Mouse (Mus musculus) kidney, adult 18-20 months (tissue): ENCODE measurements at regions not wholly inside any gene's neighbourhood (a gene's known extent, or its start where the extent isn't known, plus 50 kb on each side); places are given as distances from the start of the nearest gene placed in this dataset.
"Not testable (repeated sequence)": the region's sequence is repeated elsewhere in the genome, so short reads cannot be mapped to it uniquely, and the experiment has no call there.

Experiments
- DNase-seq: peaks from one replicate; pipeline ENCODE4 v3.0.0; 2021

DNA sequence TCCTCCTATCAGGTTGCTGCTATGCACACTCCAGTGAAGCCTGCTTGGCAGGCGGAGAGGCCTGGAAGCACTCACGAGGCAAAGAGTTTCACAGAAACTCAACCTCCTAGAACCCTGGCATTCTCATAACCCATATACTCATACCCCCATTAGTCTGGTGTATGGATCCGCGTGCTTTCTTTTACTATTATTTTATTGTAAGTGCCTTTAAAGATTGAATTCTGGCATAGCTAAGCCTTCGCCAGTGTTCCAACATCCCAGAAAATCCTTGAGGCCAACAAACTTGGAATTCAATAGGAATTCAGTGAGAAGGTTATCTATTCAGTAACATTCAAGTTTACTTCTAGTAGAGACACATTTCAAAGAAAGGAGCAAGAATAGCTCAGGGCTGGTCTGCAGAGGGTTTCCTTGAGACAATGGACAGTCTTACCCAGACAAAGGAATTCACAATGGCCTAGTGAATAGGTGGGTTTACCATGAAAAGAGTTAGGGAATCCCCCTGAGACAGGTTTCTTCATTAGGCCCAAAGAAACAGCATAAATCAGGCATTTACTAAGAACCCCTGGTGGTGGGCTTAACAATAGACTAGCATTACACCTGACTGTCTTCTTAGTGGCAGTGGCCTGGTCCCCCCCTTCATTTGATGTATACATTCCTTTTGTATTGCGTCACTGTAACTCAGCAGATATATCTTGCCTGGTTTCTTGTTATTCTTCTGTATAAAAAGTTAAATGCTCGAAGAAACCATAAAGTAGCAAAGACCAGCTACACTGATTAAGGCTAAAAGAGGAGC lies 80.8 kb upstream of the Gm15446 start:
- DNase-seq = not testable (repeated sequence)

DNA sequence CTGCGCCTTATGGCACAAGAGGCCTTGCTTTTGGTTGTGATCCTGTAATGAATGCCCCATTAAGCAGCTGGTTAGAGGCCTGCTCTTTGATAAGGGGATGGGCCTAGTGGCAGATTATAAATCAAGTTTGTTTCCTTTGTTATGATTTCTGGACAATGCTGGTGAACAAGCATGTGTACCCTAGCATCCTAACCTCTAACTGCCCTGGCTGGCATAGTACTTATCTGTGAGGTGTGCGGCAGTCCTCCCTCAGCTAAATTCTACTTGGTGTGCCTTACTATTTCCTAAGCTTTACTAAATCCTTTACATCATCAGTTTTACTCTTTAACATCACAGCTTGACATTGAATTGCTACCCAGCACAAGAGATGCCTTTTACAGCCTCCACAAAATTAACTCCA lies 79.0 kb upstream of the Gm15446 start:
- not testable (repeated sequence) for DNase-seq

DNA sequence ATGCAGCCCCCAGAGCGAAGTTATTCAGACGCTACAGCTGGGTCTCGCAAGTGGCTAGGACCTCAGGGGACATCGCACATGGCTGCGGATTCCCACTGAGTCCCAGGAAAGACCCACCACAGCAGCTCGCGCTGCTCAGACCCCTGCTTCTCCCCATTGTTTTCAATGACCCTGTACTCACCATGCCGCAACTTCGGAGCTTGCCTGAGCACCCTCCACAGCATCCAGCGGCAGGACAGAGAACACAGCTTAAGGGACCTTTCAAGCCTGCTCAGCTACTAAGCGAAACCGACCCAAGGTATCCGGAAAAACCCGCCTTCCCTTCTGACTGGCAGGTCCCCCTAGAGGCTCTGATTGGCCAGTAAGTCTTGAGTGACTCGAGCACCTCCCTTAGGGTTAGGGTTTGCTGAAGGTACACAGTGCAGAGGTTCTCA lies 78.4 kb upstream of the Gm15446 start:
- peak; percentile 19 for DNase-seq

DNA sequence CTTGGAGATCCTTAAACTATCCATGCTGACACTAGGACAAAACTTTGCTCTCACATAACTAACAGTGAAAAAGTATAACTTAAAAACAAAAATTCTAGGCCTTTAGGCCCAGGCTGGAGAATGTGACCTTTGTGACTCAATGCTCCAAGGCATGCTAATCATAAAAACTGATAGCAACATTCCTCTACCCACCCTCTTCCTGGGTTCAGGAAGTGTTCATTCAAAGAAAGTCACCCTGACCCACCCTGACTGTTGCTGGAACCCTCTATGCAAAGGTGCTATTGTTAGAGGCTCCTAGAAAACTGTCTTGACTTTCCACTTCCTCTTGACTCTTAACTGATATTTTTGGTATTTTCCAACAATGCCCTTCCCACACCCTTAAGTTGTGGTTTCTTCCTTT lies 72.0 kb upstream of the Gm15446 start:
- DNase-seq = not testable (repeated sequence)

DNA sequence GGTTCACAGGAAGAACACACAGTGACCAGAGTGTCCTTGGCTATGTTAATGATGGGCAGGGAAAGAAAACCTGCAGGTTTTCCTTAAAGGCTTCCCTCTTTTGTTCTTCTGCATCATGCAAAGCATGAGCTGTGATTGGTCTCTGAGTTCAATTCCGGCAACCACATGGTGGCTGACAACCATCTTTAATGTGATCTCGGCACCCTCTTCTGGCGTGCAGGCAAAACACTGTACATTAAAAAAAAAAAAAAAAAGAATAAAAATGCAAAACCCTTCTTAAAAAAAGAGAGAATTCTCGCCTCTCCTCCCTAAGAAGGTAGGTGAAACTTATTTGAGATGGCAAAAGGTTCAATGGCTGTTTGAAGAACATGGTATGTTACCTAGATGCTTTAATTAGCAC lies 62.8 kb upstream of the Gm15446 start:
- no peak for DNase-seq

DNA sequence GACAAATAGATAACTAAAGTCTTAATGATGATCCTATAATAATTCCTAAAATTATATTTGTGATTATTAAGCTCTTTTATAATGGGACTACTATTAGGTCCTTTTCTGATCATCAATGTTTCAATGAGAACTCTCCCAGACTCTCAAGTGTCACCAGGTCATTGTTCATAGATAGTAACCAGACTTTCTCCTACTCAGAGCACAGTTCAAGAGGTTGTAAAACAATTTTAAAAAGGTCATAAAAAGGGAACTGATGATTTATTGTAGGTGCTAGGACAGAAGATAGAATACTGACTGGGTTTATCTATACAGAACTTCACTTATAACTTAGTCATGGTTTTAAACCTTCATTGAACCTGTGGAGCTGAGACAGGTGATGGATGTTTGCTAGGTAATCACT lies 58.7 kb upstream of the Gm15446 start:
- not testable (repeated sequence) for DNase-seq

DNA sequence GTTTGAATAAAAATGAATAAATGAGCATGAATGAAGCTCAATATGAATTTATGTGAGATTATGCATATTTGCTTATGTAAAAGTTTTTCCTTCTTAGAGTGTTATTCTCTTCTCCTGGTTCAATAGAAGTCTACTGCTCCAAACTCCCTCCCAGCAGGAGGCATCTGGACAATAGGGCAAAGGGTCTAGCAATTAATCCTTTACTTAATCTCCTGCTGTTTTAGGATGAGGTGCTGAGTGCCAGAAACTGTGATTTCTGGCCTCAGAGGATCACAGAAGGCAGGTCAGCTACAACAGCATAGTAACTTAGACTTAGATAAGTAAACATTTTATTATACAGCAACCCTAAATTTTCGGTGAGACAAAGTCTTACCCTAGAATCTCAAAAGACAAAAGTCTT lies 57.6 kb upstream of the Gm15446 start:
- DNase-seq = no peak

DNA sequence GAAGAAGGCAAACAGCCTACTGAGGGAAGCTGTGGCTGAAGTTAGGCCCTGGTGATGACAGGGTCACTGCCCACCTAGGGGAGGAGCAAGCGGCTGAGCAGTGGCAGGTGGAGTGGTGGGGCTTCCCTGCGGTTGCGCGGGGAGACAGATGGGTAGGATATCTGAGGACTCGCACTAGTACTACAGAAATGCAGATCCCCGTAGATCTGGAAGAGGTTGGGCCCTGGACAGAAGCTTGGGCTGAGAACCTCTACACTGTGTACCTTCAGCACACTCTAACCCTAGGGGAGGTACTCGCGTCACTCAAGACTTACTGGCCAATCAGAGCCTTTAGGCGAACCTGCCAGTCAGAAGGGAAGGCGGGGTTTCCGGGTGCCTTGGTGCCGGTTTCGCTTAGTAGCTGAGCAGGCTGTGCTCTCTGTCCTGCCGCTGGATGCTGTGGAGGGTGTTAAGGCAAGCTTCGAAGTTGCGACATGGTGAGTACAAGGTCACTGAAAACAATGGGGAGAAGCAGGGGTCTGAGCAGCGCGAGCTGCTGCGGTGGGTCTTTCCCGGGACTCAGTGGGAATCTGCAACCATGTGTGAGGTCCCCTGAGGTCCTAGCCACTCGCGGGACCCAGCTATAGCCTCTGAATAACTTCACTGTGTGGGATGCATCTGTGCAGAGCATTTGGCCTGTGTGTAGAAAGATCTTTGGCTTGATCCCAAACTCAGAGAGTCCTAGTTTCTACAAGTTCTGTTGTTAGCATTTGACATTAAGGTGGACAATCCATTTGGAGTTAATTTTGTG lies 56.7 kb upstream of the Gm15446 start:
- peak; percentile 89 for DNase-seq

DNA sequence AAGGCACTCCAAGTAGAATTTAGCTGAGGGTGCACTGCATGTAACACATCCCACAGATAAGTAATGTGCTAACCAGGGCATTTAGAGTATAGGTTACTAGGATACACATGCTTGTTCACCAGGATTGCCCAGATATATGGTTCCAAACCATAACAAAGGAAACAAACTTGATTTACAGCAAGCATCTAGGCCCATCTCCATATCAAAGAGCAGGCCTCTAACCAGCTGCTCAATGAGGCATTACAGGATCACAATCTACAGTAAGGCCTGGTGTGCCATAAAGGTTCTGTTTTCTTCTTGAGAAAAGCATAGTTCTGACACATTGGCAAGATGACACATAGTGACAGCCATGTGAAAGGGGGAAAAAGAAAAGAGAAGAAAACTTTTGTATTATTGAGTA lies 56.0 kb upstream of the Gm15446 start:
- not testable (repeated sequence) for DNase-seq
